Mouse (Mus musculus) lung, postnatal 25 days (tissue): ENCODE data around the gene Klkb1.

Source experiments
- DNase-seq: peaks from one replicate; pipeline ENCODE4 v3.0.0; 2022; ENCODE audit warnings: low spot score

Gene Klkb1

GRCm38 (mm10) chr8:45268485-45268884 is 26.2 kb downstream of the Klkb1 start:
- DNase-seq = no peak

GRCm38 (mm10) chr8:45267611-45268391 is 26.9 kb downstream of the Klkb1 start:
- no peak for DNase-seq

GRCm38 (mm10) chr8:45266993-45267392 is 27.7 kb downstream of the Klkb1 start:
- peak; percentile 67 for DNase-seq

GRCm38 (mm10) chr8:45264918-45265317 is 29.7 kb downstream of the Klkb1 start:
- no peak for DNase-seq

- no peak for DNase-seq
Measured at GRCm38 (mm10) chr8:45262851-45263250, 31.8 kb downstream of the Klkb1 start.

GRCm38 (mm10) chr8:45261920-45262319 is 32.7 kb downstream of the Klkb1 start, which contains the start of gene F11:
Gene F11, minus strand, starts transcription at chr8:45262031.
- DNase-seq = no peak

- DNase-seq = no peak
Measured at GRCm38 (mm10) chr8:45258421-45258820, 36.2 kb downstream of the Klkb1 start.

- DNase-seq = no peak
Measured at GRCm38 (mm10) chr8:45255040-45255439, 39.6 kb downstream of the Klkb1 start.

- DNase-seq = no peak
Measured at GRCm38 (mm10) chr8:45254194-45254842, 40.3 kb downstream of the Klkb1 start.

GRCm38 (mm10) chr8:45253586-45253985 is 41.1 kb downstream of the Klkb1 start:
- no peak for DNase-seq

GRCm38 (mm10) chr8:45253111-45253510 is 41.5 kb downstream of the Klkb1 start:
- DNase-seq = no peak

GRCm38 (mm10) chr8:45246307-45246706 is 48.4 kb downstream of the Klkb1 start:
- no peak for DNase-seq

- DNase-seq = no peak
Measured at GRCm38 (mm10) chr8:45239363-45239762, 55.3 kb downstream of the Klkb1 start.

GRCm38 (mm10) chr8:45238282-45238681 is 56.4 kb downstream of the Klkb1 start:
- DNase-seq = peak; percentile 37

- peak; percentile 30 for DNase-seq
Measured at GRCm38 (mm10) chr8:45236164-45236912, 58.3 kb downstream of the Klkb1 start.

GRCm38 (mm10) chr8:45235228-45235627 is 59.4 kb downstream of the Klkb1 start:
- no peak for DNase-seq

- no peak for DNase-seq
Measured at GRCm38 (mm10) chr8:45233256-45233655, 61.4 kb downstream of the Klkb1 start.
